Mouse (Mus musculus) kidney, adult 2 months (tissue): ENCODE data around the gene Ncoa1. TPM values are rescaled to one million over a fixed set of nuclear protein-coding genes. Genes with fewer than 3 reads are reported as not detected.

Source experiments
- DNase-seq: peaks from one replicate; pipeline ENCODE4 v3.0.0; 2021
- H3K27ac ChIP-seq: fragments of 200-500 bp; 2 replicates; pipeline ENCODE4 v1.5.1; 2012; ENCODE audit warnings: low read depth, low read length, control low read depth, inconsistent platforms; ENCODE audit not compliant: insufficient read depth
- H3K27me3 ChIP-seq: fragments of 200-500 bp; replicated peaks from 2 replicates; pipeline ENCODE4 v1.6.1; 2012; ENCODE audit warnings: mild to moderate bottlenecking, moderate library complexity, low read length, inconsistent platforms; ENCODE audit not compliant: control insufficient read depth, insufficient read depth
- H3K36me3 ChIP-seq: fragments of 200-500 bp; 2 replicates; pipeline ENCODE4 v1.6.1; 2012; ENCODE audit warnings: mild to moderate bottlenecking, moderate library complexity, low read length, inconsistent platforms; ENCODE audit not compliant: control insufficient read depth, insufficient read depth
- H3K4me1 ChIP-seq: fragments of 200-500 bp; 2 replicates; pipeline ENCODE4 v1.6.1; 2011; ENCODE audit warnings: low read length; ENCODE audit not compliant: control insufficient read depth, insufficient read depth
- H3K4me3 ChIP-seq: fragments of 200-500 bp; 2 replicates; pipeline ENCODE4 v1.5.1; 2011; ENCODE audit warnings: mild to moderate bottlenecking, low read depth, low read length, control low read depth; ENCODE audit not compliant: insufficient read depth
- CTCF ChIP-seq: fragments of 200-500 bp; conservative IDR thresholded peaks from 2 replicates; pipeline ENCODE4 v1.5.1; 2011; ENCODE audit warnings: low read depth, mild to moderate bottlenecking, control low read depth, low read length, moderate library complexity, mixed read lengths; ENCODE audit not compliant: insufficient read depth, insufficient read length
- POLR2A ChIP-seq: fragments of 200-500 bp; IDR thresholded peaks from one replicate; pipeline ENCODE4 v1.6.1; 2011; ENCODE audit warnings: low read depth, low read length, control low read depth
- WGBS: fragments of 180-500 bp; shearing (Covaris S2); methylation state at CpG from one replicate; pipeline ENCODE4 v1.1.7; 2018; 5-methylcytosine and 5-hydroxymethylcytosine counted together
- polyA plus RNA-seq: library from polyadenylated mRNA; depleted of rRNA; stranded (reverse); fragments of >200 nt; gene quantifications from 2 replicates; pipeline ENCODE4 v1.2.3, GENCODE M21; 2012; rRNA removed

Ncoa1 gene
- 20.1 and 27.6 TPM in 2 replicates for polyA plus RNA-seq

- DNase-seq: peak; percentile 74
- peak within 1 kb of the TSS; percentile 91 for H3K4me3 ChIP-seq
- TF ChIP-seq CTCF (0 out of 2 replicates have a peak, but pooled peaks have one; percentile 22), POLR2A (peak; percentile 13)
Observed at GRCm38 (mm10) chr12:4476832-4477671, at the start of gene Ncoa1. Gene Ncoa1 (minus strand): TSS chr12:4477182.

GRCm38 (mm10) chr12:4524546-4524945 lies 47.6 kb upstream of the Ncoa1 start:
- no peak overlapping the region for H3K4me3 ChIP-seq
- no peak for TF ChIP-seq CTCF
- no peak for TF ChIP-seq POLR2A
- H3K4me1 ChIP-seq: no peaks in the 10 kb centered on the region
- 61% methylated on average over 7 of the region's 7 CpGs for WGBS
- no peak overlapping the region for H3K27ac ChIP-seq
- no peak for DNase-seq
- H3K27me3 ChIP-seq: no peaks in the 10 kb centered on the region; the same call in 1 of the 2 replicates
- H3K36me3 ChIP-seq: no peaks in the 10 kb centered on the region

More at GRCm38 (mm10) chr12:4476832-4477671, at the start of gene Ncoa1:
- H3K27me3 ChIP-seq: no peaks in the 10 kb centered on the region
- WGBS: 3% methylated on average over 76 of the region's 98 CpGs
- peaks cover 6% of the 10 kb centered on the region; the same call in 1 of the 2 replicates for H3K4me1 ChIP-seq
- no peaks in the 10 kb centered on the region for H3K36me3 ChIP-seq
- H3K27ac ChIP-seq: peak within 1 kb of the TSS; percentile 92

GRCm38 (mm10) chr12:4523688-4524298 lies 46.8 kb upstream of the Ncoa1 start:
- no peaks in the 10 kb centered on the region; the same call in 1 of the 2 replicates for H3K27me3 ChIP-seq
- WGBS: 78% methylated on average over 9 of the region's 9 CpGs
- H3K4me1 ChIP-seq: no peaks in the 10 kb centered on the region
- no peaks in the 10 kb centered on the region for H3K36me3 ChIP-seq
- no peak for TF ChIP-seq CTCF
- TF ChIP-seq POLR2A: no peak
- no peak for DNase-seq
- H3K27ac ChIP-seq: no peak overlapping the region
- no peak overlapping the region for H3K4me3 ChIP-seq

DNA sequence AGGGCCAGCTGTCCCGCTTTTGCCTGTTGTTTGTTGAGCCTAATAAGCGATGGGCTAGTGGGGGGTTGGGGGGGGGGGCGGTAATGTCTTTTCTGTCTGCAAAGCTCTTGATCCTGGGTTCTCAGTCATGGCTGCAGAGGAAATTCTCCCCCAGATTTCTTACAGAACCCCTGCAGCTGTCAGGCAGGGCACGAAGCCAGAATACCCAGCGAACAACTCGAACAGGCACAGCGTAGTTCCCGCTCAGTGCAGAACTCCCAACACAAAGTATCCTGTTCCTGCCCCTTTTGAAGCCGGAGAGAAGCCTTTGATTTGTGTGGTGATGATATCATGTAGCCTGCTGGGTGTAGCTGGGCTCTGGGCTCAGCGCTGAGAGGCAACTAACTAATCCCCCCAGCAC lies 46.2 kb upstream of the Ncoa1 start:
- H3K36me3 ChIP-seq: no peaks in the 10 kb centered on the region
- no peaks in the 10 kb centered on the region for H3K4me1 ChIP-seq

DNA sequence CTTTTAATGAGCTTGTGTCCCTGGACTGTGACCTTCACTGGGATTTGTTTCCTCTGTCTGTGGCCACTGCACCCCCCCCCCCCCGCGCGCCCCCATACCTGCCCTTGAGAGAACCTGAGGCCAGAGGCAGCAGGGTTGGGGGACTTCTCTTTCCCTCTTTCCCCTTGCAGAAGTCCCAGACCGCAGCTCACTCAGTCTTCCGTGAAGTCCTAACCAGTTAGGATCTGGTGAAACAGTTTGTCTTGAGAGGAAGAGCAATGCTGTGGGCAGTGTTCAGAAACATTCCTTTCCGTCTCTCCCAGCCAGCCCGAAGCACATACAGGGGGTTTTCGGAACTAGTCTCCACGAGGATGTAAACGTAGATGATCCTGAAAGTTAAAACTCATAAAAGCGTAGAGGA lies 42.0 kb upstream of the Ncoa1 start:
- 32% methylated on average over 11 of the region's 11 CpGs for WGBS
- TF ChIP-seq CTCF (no peak), POLR2A (no peak)
- Histone ChIP-seq H3K27me3 (no peaks in the 10 kb centered on the region), H3K27ac (peak overlapping the region; percentile 9; the same call in 1 of the 2 replicates), H3K4me1 (no peaks in the 10 kb centered on the region), H3K4me3 (peak overlapping the region; percentile 9), H3K36me3 (no peaks in the 10 kb centered on the region)
- no peak for DNase-seq

More for the DNA sequence above, 46.2 kb upstream of the Ncoa1 start:
- H3K4me3 ChIP-seq: no peak overlapping the region
- TF ChIP-seq POLR2A (no peak), CTCF (no peak)
- H3K27me3 ChIP-seq: no peaks in the 10 kb centered on the region
- peak; percentile 21 for DNase-seq
- WGBS: 30% methylated on average over 10 of the region's 10 CpGs
- H3K27ac ChIP-seq: no peak overlapping the region

GRCm38 (mm10) chr12:4509591-4510061 lies 32.6 kb upstream of the Ncoa1 start:
- no peak for TF ChIP-seq CTCF
- no peak for TF ChIP-seq POLR2A
- Histone ChIP-seq H3K27me3 (no peaks in the 10 kb centered on the region; the same call in 1 of the 2 replicates), H3K27ac (peak overlapping the region; percentile 71; the same call in 1 of the 2 replicates), H3K4me1 (peaks cover 7% of the 10 kb centered on the region; the same call in 1 of the 2 replicates), H3K4me3 (peak overlapping the region; percentile 47), H3K36me3 (no peaks in the 10 kb centered on the region)
- peak; percentile 21 for DNase-seq
- 18% methylated on average over 12 of the region's 12 CpGs for WGBS
